ENCODE assay signal across 14 mouse cellular contexts in genomic region chr17:27459241-27459640, GRCm38 (mm10).
"Had no signal": no experiment of that assay in that cellular context is flagged by ENCODE, and none has a peak within 500 bp of the region (broad histone marks: within the 10 kb centered on the region; RNA-seq: fewer than 3 reads in every experiment).

No protein-coding gene starts in this region.

- H3K27me3 ChIP-seq: lung, embryonic 15.5 days; stomach, embryonic 15.5 days had no signal

- H3K4me2 ChIP-seq: limb, embryonic 15.5 days; liver, embryonic 13.5 days; lung, embryonic 15.5 days; neural tube, embryonic 13.5 days; stomach, embryonic 15.5 days had no signal

- H3K27ac ChIP-seq: kidney, postnatal 0 days; limb, embryonic 15.5 days; liver, embryonic 13.5 days; lung, embryonic 15.5 days; neural tube, embryonic 13.5 days; stomach, embryonic 15.5 days had no signal

- H3K4me1 ChIP-seq: liver, embryonic 13.5 days; lung, embryonic 15.5 days; stomach, embryonic 15.5 days had no signal

- H3K9ac ChIP-seq: limb, embryonic 15.5 days; liver, embryonic 13.5 days; liver, postnatal 0 days; lung, embryonic 15.5 days; neural tube, embryonic 13.5 days; stomach, embryonic 15.5 days had no signal

- H3K4me3 ChIP-seq: limb, embryonic 15.5 days; liver, embryonic 13.5 days; lung, embryonic 15.5 days; neural tube, embryonic 13.5 days; stomach, embryonic 15.5 days had no signal

- ATAC-seq: liver, postnatal 0 days had no signal

- H3K9me3 ChIP-seq: limb, embryonic 15.5 days; liver, embryonic 13.5 days; lung, embryonic 15.5 days; neural tube, embryonic 13.5 days; stomach, embryonic 15.5 days had no signal

- DNase-seq: kidney, adult 9 months; kidney, postnatal 36 days; layer of hippocampus, adult 9-11 months; layer of hippocampus, postnatal 36 days; liver, embryonic 13.5 days; liver, postnatal 0 days; midbrain, embryonic 14.5 days; right cerebral cortex, postnatal 14 days; thymus, postnatal 4 days had no signal

- H3K36me3 ChIP-seq: limb, embryonic 15.5 days; liver, embryonic 13.5 days; lung, embryonic 15.5 days; neural tube, embryonic 13.5 days; stomach, embryonic 15.5 days had no signal
